Mouse (Mus musculus) kidney, adult 2 months (tissue): ENCODE results near the gene Klra5. TPM values are rescaled to one million over a fixed set of nuclear protein-coding genes. Genes with fewer than 3 reads are reported as not detected.
"Not testable (repeated sequence)": the region's sequence is repeated elsewhere in the genome, so short reads cannot be mapped to it uniquely, and the experiment has no call there.

Source experiments
- DNase-seq: peaks from one replicate; pipeline ENCODE4 v3.0.0; 2021
- H3K27ac ChIP-seq: fragments of 200-500 bp; 2 replicates; pipeline ENCODE4 v1.5.1; 2012; ENCODE audit warnings: low read depth, low read length, control low read depth, inconsistent platforms; ENCODE audit not compliant: insufficient read depth
- H3K27me3 ChIP-seq: fragments of 200-500 bp; replicated peaks from 2 replicates; pipeline ENCODE4 v1.6.1; 2012; ENCODE audit warnings: mild to moderate bottlenecking, moderate library complexity, low read length, inconsistent platforms; ENCODE audit not compliant: control insufficient read depth, insufficient read depth
- H3K36me3 ChIP-seq: fragments of 200-500 bp; 2 replicates; pipeline ENCODE4 v1.6.1; 2012; ENCODE audit warnings: mild to moderate bottlenecking, moderate library complexity, low read length, inconsistent platforms; ENCODE audit not compliant: control insufficient read depth, insufficient read depth
- H3K4me1 ChIP-seq: fragments of 200-500 bp; 2 replicates; pipeline ENCODE4 v1.6.1; 2011; ENCODE audit warnings: low read length; ENCODE audit not compliant: control insufficient read depth, insufficient read depth
- H3K4me3 ChIP-seq: fragments of 200-500 bp; 2 replicates; pipeline ENCODE4 v1.5.1; 2011; ENCODE audit warnings: mild to moderate bottlenecking, low read depth, low read length, control low read depth; ENCODE audit not compliant: insufficient read depth
- CTCF ChIP-seq: fragments of 200-500 bp; conservative IDR thresholded peaks from 2 replicates; pipeline ENCODE4 v1.5.1; 2011; ENCODE audit warnings: low read depth, mild to moderate bottlenecking, control low read depth, low read length, moderate library complexity, mixed read lengths; ENCODE audit not compliant: insufficient read depth, insufficient read length
- POLR2A ChIP-seq: fragments of 200-500 bp; IDR thresholded peaks from one replicate; pipeline ENCODE4 v1.6.1; 2011; ENCODE audit warnings: low read depth, low read length, control low read depth
- WGBS: fragments of 180-500 bp; shearing (Covaris S2); methylation state at CpG from one replicate; pipeline ENCODE4 v1.1.7; 2018; 5-methylcytosine and 5-hydroxymethylcytosine counted together
- polyA plus RNA-seq: library from polyadenylated mRNA; depleted of rRNA; stranded (reverse); fragments of >200 nt; gene quantifications from 2 replicates; pipeline ENCODE4 v1.2.3, GENCODE M21; 2012; rRNA removed

Klra5 gene
- not detected in 2 replicates for polyA plus RNA-seq

GRCm38 (mm10) chr6:129917476-129917946, at the start of gene Klra5:
TSS of gene Klra5 (minus strand) at chr6:129917650.
- H3K27me3 ChIP-seq, DNase-seq, H3K4me3 ChIP-seq, H3K4me1 ChIP-seq, H3K27ac ChIP-seq, H3K36me3 ChIP-seq: not testable (repeated sequence)

- TF ChIP-seq POLR2A = no peak
- no peak for DNase-seq
- 81% methylated on average over 1 of the region's 1 CpGs for WGBS
These were observed 454 bp downstream of the Klra5 start for GRCm38 (mm10) chr6:129916996-129917395.

GRCm38 (mm10) chr6:129882525-129882924, 34.9 kb downstream of the Klra5 start:
- no peak overlapping the region for H3K4me3 ChIP-seq
- no peaks in the 10 kb centered on the region for H3K4me1 ChIP-seq
- DNase-seq = no peak
- H3K27ac ChIP-seq = no peak overlapping the region
- whole genome bisulfite sequencing = 74% methylated on average over 2 of the region's 2 CpGs
- no peaks in the 10 kb centered on the region for H3K36me3 ChIP-seq
- TF ChIP-seq POLR2A = no peak
- TF ChIP-seq CTCF = no peak
- H3K27me3 ChIP-seq = no peaks in the 10 kb centered on the region

More at GRCm38 (mm10) chr6:129916996-129917395, 454 bp downstream of the Klra5 start:
- Histone ChIP-seq H3K27me3 (no peaks in the 10 kb centered on the region), H3K4me1 (no peaks in the 10 kb centered on the region), H3K27ac (no peak overlapping the region), H3K4me3 (no peak overlapping the region), H3K36me3 (no peaks in the 10 kb centered on the region)

- no peak for DNase-seq
- Histone ChIP-seq H3K4me1 (no peaks in the 10 kb centered on the region), H3K4me3 (no peak within 1 kb of the TSS), H3K36me3 (no peaks in the 10 kb centered on the region), H3K27me3 (no peaks in the 10 kb centered on the region), H3K27ac (no peak within 1 kb of the TSS)
- WGBS = 30% methylated on average over 1 of the region's 1 CpGs
- TF ChIP-seq CTCF (no peak), POLR2A (no peak)
These were observed 40.9 kb downstream of the Klra5 start, which contains the start of gene Klra17 for GRCm38 (mm10) chr6:129876549-129876948. TSS of gene Klra17 (minus strand) at chr6:129876672.

- not testable (repeated sequence) for H3K27ac ChIP-seq, H3K27me3 ChIP-seq, DNase-seq, H3K4me3 ChIP-seq, H3K36me3 ChIP-seq, H3K4me1 ChIP-seq
- no CpG with 5 or more reads among the region's 3 CpGs for WGBS
These were observed 55.1 kb downstream of the Klra5 start, which contains the start of gene Gm17631 for GRCm38 (mm10) chr6:129862349-129862748. TSS of gene Gm17631 (plus strand) at chr6:129862649.

Other genes with a start within 250 kb of the Klra5 start
- 0.34 TPM in 1 of 2 replicates, not detected in the other for gene Klrc1, start 238.7 kb downstream of the Klra5 start, polyA plus RNA-seq
- gene Klri1, start 200.5 kb downstream of the Klra5 start, polyA plus RNA-seq = not detected in 2 replicates
- gene Klri2, start 177.2 kb downstream of the Klra5 start, polyA plus RNA-seq = 0.01 and 0.06 TPM in 2 replicates
- gene Gm156, start 133.4 kb downstream of the Klra5 start, polyA plus RNA-seq = not detected in 2 replicates
- not detected in 2 replicates for gene Gm17631, start 55.0 kb downstream of the Klra5 start, polyA plus RNA-seq
- gene Klra17, start 41.0 kb downstream of the Klra5 start, polyA plus RNA-seq = 0.11 TPM in 1 of 2 replicates, not detected in the other
- not detected in 2 replicates for gene Klra6, start 109.3 kb upstream of the Klra5 start, polyA plus RNA-seq
- 0.06 TPM in 1 of 2 replicates, not detected in the other for gene Klra4, start 149.6 kb upstream of the Klra5 start, polyA plus RNA-seq
- not detected in 2 replicates for gene Klra8, start 212.2 kb upstream of the Klra5 start, polyA plus RNA-seq